Mouse (Mus musculus) granulocyte monocyte progenitor cell, adult 5-6 weeks (primary cell): Measurements from ENCODE around the gene Pnliprp1. TPM values are rescaled to one million over a fixed set of nuclear protein-coding genes. Genes with fewer than 3 reads are reported as not detected.

Source experiments
- ATAC-seq: replicated peaks from 2 replicates; pipeline ENCODE4 v1.8.0; 2016; ENCODE audit warnings: mild to moderate bottlenecking, moderate TSS enrichment, inconsistent platforms; ENCODE audit not compliant: poor library complexity, severe bottlenecking
- total RNA-seq, 2 experiments: library from RNA; stranded (forward) in 1 of 2; stranded (reverse) in 1 of 2; fragments of 200-712, 200-1000 nt in 1 of 2; fragments of >200 nt in 1 of 2; fragmentation: Nextera tagmentation in 1 of 2; gene quantifications; 2 replicates each; pipeline ENCODE4 v1.2.3; 2014 to 2017

Gene Pnliprp1
- total RNA-seq, 2 experiments from 2014 or later: not detected

- no peak for ATAC-seq
Measured at GRCm38 (mm10) chr19:58767329-58767728, 38.6 kb downstream of the Pnliprp1 start.

GRCm38 (mm10) chr19:58776461-58776860 lies 47.8 kb downstream of the Pnliprp1 start:
- ATAC-seq: no peak

- no peak for ATAC-seq
Measured at GRCm38 (mm10) chr19:58781566-58781965, 52.9 kb downstream of the Pnliprp1 start.

GRCm38 (mm10) chr19:58783938-58784337 lies 55.3 kb downstream of the Pnliprp1 start:
- ATAC-seq: peak; percentile 98

- ATAC-seq: no peak
Measured at GRCm38 (mm10) chr19:58789194-58789593, 60.5 kb downstream of the Pnliprp1 start.

Other genes starting within 250 kb of the Pnliprp1 start
- not detected in 2 replicates for gene Ccdc172, start 216.9 kb upstream of the Pnliprp1 start, total RNA-seq (2014; fragmentation: Nextera tagmentation)
- not detected in 2 replicates for gene Ccdc172, start 216.9 kb upstream of the Pnliprp1 start, total RNA-seq (2017)
- gene Pnlip, start 76.4 kb upstream of the Pnliprp1 start, total RNA-seq (2014; fragmentation: Nextera tagmentation): not detected in 2 replicates
- gene Pnlip, start 76.4 kb upstream of the Pnliprp1 start, total RNA-seq (2017): not detected in 2 replicates
- gene Pnliprp2, start 30.8 kb downstream of the Pnliprp1 start, total RNA-seq (2014; fragmentation: Nextera tagmentation): not detected in 2 replicates
- gene Pnliprp2, start 30.8 kb downstream of the Pnliprp1 start, total RNA-seq (2017): not detected in 2 replicates
- not detected in 2 replicates for gene 1700019N19Rik, start 65.6 kb downstream of the Pnliprp1 start, total RNA-seq (2014; fragmentation: Nextera tagmentation)
- not detected in 2 replicates for gene 1700019N19Rik, start 65.6 kb downstream of the Pnliprp1 start, total RNA-seq (2017)
- gene Eno4, start 214.5 kb downstream of the Pnliprp1 start, total RNA-seq (2014; fragmentation: Nextera tagmentation): not detected in 2 replicates
- not detected in 2 replicates for gene Eno4, start 214.5 kb downstream of the Pnliprp1 start, total RNA-seq (2017)
- not detected in 2 replicates for gene Hspa12a, start 214.8 kb downstream of the Pnliprp1 start, total RNA-seq (2014; fragmentation: Nextera tagmentation)
- gene Hspa12a, start 214.8 kb downstream of the Pnliprp1 start, total RNA-seq (2017): 0.05 TPM in 1 of 2 replicates, not detected in the other